Mouse (Mus musculus) gastrocnemius, postnatal 10 days (tissue): ENCODE data around the gene Abhd17a. TPM values are rescaled to one million over a fixed set of nuclear protein-coding genes. Genes with fewer than 3 reads are reported as not detected.

ENCODE experiments used
- DNase-seq: peaks from one replicate; pipeline ENCODE4 v3.0.0; 2021; ENCODE audit warnings: mixed read lengths
- long read RNA-seq, 2 experiments: library from polyadenylated mRNA; stranded (forward); transcript quantifications; one replicate each; pipeline ENCODE4 v2.0.0; 2021
- total RNA-seq, 2 experiments: library from RNA; stranded (reverse); gene quantifications; 2 replicates each; pipeline ENCODE4 v1.2.3; 2021

Abhd17a gene
- 10 to 100 TPM; 69.6 to 73.3 TPM for total RNA-seq
- long read RNA-seq, experiment 1, transcript Abhd17a-201 (5 exons, 1,468 nt), result major isoform, 98 of 135 reads
- long read RNA-seq, experiment 1, partial matches to known transcripts, result 12 of 135 reads
- long read RNA-seq, experiment 1, other reads (novel, unspliced or antisense), result 25 of 135 reads
- long read RNA-seq, experiment 2, transcript Abhd17a-201 (5 exons, 1,468 nt), result major isoform, 114 of 143 reads
- long read RNA-seq, experiment 2, partial matches to known transcripts, result 12 of 143 reads
- long read RNA-seq, experiment 2, other reads (novel, unspliced or antisense), result 16 of 143 reads

DNA sequence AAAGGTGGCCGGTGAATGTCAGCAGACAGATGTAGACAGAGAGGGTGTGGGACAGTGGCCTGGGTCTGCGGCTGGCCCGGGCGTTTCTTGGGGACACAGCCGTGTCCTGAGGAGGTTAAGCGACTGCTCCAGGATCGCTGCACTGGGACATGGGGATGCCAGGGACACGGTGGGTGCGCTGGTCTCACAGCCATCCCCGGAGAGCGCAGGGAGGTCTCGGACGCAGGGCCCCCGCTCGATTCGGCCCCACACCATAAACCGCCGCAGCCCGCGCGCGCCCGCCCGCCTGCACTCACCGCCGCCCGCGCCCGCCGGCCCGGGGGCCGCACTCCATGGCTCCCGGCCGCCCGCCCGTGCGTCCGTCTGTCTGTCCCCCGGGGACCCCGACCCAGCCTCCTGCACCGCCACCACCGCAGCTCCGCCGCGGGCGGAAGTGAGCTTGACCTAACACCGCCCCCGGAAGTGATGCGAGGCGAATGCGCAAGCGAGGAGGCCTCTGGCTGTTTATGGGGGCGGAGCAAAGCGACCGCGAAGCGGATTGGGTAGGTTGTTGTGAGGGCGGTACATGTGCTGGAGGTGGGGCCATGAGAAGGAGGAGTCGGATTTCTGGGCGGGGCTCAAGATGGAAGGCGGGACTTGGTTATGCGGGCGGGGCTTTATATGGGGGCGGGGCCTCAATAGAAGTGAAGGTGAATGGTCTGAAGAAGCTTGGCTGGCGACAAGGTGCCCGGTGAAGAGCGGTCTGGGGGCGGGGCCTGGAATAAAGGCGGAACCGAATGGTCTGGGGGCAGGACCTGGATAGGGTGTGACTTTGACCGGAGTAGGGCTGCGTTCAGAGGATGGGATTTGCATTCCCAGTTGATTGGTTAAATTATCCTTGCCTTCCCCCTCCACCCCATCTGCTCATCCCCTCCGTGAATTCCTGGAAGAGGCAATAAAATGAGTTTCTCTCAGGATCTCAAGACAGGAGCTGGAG, at the start of gene Abhd17a:
TSS of gene Abhd17a (minus strand) at position 463 of the 976 bp plus-strand sequence.
- DNase-seq, result peak; percentile 95

DNA sequence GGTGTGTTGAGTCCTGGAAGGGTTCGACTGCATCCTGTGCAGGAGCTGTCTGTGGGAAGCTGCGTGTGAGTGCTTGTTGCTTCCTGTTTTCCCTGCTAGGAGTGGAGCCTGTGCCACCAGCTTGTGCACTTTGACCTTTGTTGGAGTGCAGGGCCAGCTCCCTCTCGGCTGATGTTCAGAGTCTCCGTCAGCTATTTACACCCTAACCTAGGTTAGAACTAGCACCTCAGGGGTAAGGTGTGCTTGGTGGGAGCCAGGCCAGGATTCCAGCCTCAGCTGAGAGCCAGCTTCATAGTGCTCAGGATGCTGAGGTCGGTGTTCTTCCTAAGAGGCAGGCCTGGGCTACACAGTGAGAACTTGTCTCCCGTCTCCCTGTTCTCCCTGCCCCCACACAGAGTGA, 45.2 kb upstream of the Abhd17a start:
- DNase-seq, result no peak

DNA sequence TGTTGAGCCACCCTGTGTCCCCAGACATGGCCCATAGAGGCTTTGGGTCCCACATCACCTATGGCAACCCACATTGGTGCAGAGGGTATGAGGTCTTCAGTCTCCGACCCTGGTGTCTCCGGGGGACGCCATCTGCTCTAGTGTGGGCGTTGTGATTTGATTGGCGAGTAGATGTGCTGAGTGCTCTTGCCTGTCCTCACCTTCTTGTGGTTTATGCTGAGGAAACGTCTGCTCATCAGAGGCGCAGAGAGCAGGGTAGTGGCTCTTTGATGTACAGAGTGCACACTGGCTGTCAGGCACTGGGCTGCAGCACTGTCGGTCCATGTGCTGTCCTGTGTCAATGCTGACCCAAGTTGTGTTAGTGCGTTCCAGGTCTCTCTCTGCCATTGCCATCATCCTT, 38.8 kb upstream of the Abhd17a start:
- no peak for DNase-seq

DNA sequence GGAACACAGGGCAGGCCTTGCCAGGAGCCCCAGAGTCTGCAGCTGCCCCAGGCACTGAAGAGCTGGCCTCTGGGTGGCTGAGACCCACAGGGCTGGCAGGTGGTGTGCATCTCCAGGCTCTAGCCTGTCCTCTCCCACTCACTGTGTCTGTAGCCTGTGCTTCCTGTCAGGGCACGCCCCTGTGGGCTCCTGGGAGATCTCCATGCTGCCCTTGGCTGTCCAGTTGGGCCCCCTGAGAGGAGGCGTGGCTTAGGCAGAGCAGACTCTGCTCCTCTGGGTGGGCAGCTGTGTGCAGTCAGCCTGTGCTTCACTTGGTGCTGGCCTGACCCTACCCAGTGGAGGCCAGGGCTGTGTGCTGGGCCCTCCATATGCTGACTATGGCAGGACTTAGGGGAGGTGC, 37.5 kb upstream of the Abhd17a start:
- peak; percentile 47 for DNase-seq

DNA sequence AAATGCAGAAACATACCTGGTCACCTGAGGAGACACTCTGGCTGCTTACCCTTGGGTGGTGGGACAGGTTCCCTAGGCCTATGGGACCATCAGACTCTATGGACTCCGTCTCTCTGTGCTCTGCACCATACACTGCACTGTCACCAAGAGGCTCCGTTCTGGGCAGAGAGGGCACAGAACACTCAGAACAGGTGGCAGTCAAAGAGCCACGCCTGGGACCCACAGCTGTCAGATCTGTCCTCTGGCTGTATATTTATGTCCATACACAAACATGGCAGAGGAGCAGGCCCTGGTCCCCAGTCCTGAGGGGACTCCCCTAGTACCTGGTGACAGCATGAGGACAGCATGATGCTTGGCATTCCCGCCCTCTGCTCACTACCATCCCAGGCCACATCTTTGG, 35.6 kb upstream of the Abhd17a start:
- DNase-seq, result no peak

- DNase-seq, result peak; percentile 47
These were observed 33.5 kb upstream of the Abhd17a start for GRCm38 (mm10) chr10:80623457-80624191.

DNA sequence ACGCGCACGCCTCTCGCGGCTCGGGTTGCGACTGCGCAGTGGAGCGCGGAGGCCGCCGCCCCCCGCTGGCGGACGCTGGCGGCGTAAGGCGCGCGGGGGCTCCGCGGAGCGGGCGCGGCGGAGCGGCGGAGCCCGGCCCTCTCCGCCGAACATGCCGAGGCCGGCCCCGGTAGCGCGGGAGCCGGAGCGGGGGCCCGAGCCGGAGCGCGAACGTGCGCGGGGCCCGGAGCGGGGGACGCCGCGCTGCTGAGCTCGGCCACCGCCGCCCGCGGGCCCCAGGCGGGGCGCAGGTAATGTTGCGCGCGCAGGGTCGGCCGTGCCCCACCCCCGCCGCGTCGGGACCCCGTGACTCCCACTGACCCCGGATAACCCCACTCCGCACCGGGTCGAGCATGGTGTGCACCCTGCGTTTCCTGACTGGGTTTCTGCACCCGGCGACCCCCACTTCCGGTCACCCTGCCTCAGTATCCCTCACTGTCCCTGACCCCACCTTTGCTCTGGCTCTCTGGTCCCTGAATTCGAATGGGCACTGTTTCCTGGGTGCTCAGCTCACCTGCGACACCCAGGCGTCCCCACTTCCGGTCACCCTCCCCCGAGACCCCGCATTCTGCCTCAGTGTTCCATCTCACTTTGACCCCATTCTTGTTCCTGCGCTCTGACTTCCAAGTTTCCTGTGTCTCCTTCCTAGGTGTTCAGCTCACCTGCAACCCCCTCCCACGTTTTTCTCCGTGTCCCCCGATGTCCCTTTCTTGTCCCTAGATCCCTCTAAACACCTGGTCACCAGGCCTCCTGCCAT, 32.7 kb upstream of the Abhd17a start, which contains the start of gene Csnk1g2:
TSS of gene Csnk1g2 (plus strand) at position 178 of the 796 bp plus-strand sequence.
- peak; percentile 70 for DNase-seq

GRCm38 (mm10) chr10:80621940-80622660, 32.0 kb upstream of the Abhd17a start:
- peak; percentile 99 for DNase-seq

DNA sequence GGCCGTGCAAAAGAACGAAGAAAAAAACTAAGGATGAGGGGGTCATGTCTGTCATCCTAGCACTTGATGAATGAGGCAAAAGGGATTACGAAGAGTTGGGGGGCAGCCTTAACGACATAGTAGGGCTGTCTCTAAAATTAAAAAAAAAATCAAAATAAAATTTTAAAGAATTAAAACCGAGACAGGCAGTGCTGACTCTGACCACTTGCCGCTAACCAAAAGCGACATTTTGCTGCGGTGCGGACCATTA, 31.5 kb upstream of the Abhd17a start:
- DNase-seq, result no peak

DNA sequence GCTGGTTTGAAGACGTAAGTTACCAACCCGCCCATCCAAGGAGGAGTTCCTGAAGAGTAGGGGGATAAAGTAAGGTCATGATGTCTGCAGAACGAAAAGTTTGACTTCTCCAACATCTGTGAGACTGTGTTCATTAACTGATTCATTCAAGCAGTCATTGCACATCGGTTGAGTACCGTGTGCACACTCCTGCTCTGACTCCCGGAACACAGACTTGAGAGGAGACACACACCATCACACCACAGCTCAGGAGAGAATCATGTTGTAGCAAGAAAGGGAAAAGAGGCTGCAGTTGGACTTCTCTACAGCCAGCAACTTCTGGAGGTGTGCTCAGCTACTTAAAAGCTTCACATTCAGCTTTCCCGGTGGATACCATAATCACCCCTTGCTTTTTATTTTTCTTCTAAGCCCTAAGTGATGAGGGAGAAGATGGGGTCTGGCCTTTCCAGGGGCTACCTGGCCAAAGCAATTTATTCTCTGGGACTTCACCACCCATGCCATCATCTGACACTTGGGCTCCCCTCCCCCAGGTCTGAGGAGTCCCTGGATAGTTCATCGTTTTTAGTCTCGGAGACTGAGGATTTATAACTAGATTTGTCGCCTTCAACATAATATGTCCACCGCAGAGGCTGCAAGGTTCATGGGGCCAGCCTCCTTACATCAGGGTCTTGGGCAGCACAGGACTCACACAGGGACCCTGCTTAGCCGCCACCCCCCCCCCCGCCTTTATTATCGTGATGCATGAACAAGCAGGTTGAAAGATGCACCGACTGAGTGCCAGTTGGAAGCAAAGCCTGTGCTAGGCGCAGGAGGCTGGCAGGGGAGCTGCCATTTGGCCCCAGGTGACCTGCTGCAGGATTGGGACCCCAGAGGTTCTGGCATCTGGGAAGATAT, 30.9 kb upstream of the Abhd17a start:
- no peak for DNase-seq

- DNase-seq, result no peak
These were observed 30.2 kb upstream of the Abhd17a start for GRCm38 (mm10) chr10:80620365-80620764.

DNA sequence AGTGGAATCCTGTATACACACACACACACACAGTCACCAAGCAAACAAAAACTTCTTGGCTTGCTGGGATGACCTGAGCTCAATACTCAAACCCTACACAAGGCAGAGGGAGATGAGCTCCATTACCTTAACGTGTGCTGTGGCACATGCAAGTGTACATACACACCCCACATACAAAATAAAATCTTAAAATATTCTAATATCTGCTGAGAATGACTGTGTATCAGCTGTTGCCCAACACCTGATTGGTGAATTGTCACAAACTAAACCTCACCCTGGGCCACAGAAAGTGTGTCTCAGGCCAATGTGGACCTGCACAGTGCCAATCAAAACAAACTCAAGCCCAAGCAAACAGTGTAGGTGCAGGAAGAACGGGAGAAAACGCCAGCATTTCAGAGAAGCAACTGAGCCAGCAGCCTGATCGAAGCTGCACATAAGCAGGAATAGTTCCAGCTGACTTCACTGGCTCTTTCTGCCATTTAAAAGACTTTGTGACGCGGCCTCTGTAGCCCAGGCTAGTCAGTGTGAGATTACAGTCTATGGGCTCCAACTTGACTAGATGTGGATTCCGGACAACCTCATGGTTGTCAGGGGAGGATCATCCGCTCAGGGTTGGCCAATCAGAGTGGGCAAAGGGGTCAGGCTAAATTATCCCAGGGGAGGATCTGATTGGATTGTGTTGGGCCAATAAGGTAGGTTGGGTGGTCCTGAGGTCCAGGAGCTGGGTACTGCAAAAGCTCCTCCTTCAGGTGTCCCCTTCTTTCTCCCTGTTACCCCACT, 29.5 kb upstream of the Abhd17a start:
- no peak for DNase-seq

DNA sequence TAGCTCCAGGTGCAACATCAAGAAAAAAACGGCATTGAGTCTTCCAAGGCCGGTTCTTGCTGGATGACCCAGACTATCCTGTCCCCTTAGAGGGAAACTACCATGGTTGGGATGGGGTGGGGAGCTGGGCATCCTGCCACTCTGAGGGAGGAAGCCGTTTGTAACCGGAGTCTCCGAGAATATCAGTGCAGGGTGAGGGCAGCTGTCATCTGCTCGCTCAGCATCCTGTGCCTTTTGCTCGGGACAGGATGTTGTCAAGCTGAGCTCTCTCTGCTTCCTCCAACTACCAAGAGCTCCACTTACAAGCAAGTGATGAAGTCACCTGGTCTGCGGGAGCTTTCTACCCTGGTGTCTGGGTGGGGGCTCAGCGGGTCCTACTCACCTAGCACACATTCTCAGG, 28.0 kb upstream of the Abhd17a start:
- DNase-seq, result peak; percentile 57

- DNase-seq, result no peak
These were observed 24.2 kb upstream of the Abhd17a start for GRCm38 (mm10) chr10:80614351-80614750.

- no peak for DNase-seq
These were observed 23.7 kb upstream of the Abhd17a start for GRCm38 (mm10) chr10:80613821-80614220.

DNA sequence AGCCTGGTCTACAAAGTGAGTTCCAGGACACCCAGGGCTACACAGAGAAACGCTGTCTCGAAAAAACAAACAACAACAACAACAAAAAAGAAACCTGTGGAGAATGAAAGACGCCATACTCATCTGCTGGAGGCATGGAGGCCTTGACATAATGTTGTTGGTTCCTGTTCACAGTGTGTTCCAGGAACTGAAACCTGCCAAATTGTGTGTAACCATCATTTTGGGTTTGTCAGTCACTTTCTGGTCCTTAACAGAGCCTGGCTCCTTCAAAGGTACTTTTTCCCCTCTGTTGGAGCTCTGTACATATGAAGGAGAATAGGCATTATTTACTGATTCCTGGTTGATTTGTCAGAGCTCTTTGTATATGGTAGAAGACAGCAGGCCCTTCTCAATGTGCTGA, 21.8 kb upstream of the Abhd17a start:
- no peak for DNase-seq

DNA sequence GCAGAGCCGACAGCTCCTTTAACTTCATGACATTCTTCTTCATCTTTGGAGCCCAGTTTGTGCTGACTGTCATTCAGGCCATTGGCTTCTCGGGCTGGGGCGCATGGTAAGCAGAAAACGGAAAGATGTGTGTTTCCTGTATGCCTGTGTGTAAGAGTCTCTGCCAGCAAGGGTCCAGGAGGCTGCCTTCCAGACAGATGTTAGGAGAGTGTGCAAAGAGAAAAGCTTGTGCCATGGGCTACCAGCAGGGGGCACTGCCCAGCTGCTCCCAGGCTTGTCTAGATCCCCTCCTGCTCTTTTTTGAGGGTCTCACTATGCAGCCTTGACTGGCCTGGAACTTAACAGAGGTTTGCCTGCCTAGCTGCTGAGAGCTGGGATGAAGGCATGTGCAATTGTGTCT, 20.9 kb upstream of the Abhd17a start:
- DNase-seq, result peak; percentile 50

DNA sequence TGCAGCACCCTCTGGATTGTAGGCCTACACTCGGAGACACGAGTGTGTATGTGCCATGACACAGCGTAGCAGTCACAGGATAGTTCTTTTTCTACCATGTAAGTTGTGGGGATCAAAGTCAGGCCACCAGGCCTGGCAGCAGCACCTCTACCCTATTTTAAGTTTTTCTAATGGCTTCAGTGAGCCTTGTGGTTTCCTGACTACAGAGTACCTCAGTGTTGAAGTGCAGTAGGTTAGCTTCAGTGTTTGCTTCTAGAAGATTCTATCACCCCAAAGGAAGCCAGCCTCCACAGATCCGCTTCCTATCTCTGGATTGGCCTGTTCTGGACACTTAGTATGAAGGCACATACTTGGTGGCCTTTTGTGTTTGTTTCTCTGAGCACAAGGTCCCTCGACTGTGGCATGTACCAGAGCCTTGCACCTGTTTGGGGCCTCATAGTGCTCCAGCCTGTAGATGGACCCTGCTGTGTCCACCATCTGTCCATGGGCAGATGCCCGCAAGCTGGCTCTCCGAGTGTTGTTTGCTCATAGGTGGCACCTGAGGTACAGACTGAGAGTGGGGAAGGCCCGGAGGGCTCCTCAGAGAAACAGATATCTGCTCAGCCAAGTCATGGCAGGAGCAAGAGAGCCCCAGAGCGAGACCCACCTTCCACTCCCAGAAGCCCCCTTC, 20.1 kb upstream of the Abhd17a start:
- DNase-seq, result no peak
